Comparison of ENCODE assay signal across 8 mouse cellular contexts in the genomic region with DNA sequence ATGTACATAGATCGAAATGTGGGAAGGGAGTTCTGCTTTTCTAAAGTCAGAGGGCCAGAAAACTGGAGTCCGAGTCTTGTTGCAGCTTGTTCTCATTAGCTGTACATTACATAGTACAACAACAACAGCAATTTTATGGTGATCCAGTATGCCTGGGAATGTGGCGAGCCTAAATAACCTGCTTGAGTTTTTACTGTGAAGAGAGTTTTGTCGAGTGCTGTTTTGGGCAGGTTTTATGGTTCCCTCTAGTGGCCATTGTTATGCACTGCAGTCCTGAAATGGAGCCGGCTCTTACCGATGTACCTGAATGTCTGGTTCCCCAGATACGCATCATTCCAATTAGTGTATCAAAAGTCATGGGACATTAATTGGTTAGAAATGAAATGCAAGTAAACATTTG.
DNase-seq lines count a peak whose midpoint lies in the region; ATAC-seq and TF ChIP-seq lines count a peak whose summit lies in the region.

No protein-coding gene starts in this region.

- DNase-seq in midbrain, embryonic 11.5 days (ENCODE audit: low spot score, missing footprints): peak; percentile 92
- peak; percentile 43 to 49 for DNase-seq in adrenal gland, adult 18-20 months (ENCODE audit: low spot score in 2 of 2)
- DNase-seq in embryo, embryonic 10.5 days (ENCODE audit: low spot score): peak; percentile 87
- DNase-seq in heart, postnatal 36 days: peak; percentile 49 to 62
- DNase-seq in layer of hippocampus, postnatal 25 days (ENCODE audit: extremely low spot score in 1 of 2, low spot score in 1 of 2): peak; percentile 33 to 58
- peak; percentile 63 for DNase-seq in thymus, postnatal 25 days

- no peak overlapping the region for H3ac ChIP-seq in myocyte (ENCODE audit: control insufficient read depth, insufficient read length)

- H3K4me3 ChIP-seq in midbrain, embryonic 11.5 days (ENCODE audit: low read depth, low read length): no peak overlapping the region
- no peak overlapping the region for H3K4me3 ChIP-seq in midbrain, embryonic 16.5 days (ENCODE audit: low read depth, low read length)
- no peak overlapping the region for H3K4me3 ChIP-seq in myocyte

- H3K79me2 ChIP-seq in myocyte (ENCODE audit: control insufficient read depth, insufficient read depth): no peaks in the 10 kb centered on the region

- no peak for ATAC-seq in midbrain, embryonic 11.5 days (ENCODE audit: low FRiP score)
- no peak for ATAC-seq in midbrain, embryonic 16.5 days

- intact Hi-C loops in heart, postnatal 36 days (cut with DNase I): loop anchor here (1.0 to 5.0 kb wide), 3 partner anchors 55 to 569 kb away; no protein-coding TSS in a partner anchor

- no peak overlapping the region for H3K27ac ChIP-seq in midbrain, embryonic 11.5 days (ENCODE audit: low read depth, low read length)
- no peak overlapping the region for H3K27ac ChIP-seq in midbrain, embryonic 16.5 days (ENCODE audit: low read length)

- no peaks in the 10 kb centered on the region for H3K36me3 ChIP-seq in midbrain, embryonic 11.5 days (ENCODE audit: control insufficient read depth, insufficient read depth, low read length)
- no peaks in the 10 kb centered on the region for H3K36me3 ChIP-seq in midbrain, embryonic 16.5 days (ENCODE audit: control insufficient read depth, insufficient read depth, low read length)
- no peaks in the 10 kb centered on the region for H3K36me3 ChIP-seq in myocyte (ENCODE audit: control insufficient read depth, insufficient read depth)

- no peak for TF ChIP-seq POLR2A in myocyte (IDR thresholded peaks at IDR 0.05; ENCODE audit: insufficient read length, low read depth)

- no peak overlapping the region for H3K4me2 ChIP-seq in midbrain, embryonic 11.5 days
- H3K4me2 ChIP-seq in midbrain, embryonic 16.5 days (ENCODE audit: low read length): no peak overlapping the region
- peak overlapping the region; percentile 78 for H3K4me2 ChIP-seq in myocyte (ENCODE audit: low read depth)

- 30% methylated on average over 7 of the region's 7 CpGs for WGBS in midbrain, embryonic 11.5 days
- WGBS in midbrain, embryonic 16.5 days: 24% methylated on average over 7 of the region's 7 CpGs

- H3K27me3 ChIP-seq in midbrain, embryonic 11.5 days (ENCODE audit: control insufficient read depth, insufficient read depth, low read length): no peaks in the 10 kb centered on the region
- peaks cover 5% of the 10 kb centered on the region for H3K27me3 ChIP-seq in midbrain, embryonic 16.5 days (ENCODE audit: control insufficient read depth, insufficient read depth, low read depth, low read length)
- peaks cover 25% of the 10 kb centered on the region for H3K27me3 ChIP-seq in myocyte (ENCODE audit: control insufficient read depth, insufficient read depth, insufficient read length)

- H3K9me3 ChIP-seq in midbrain, embryonic 11.5 days (ENCODE audit: control insufficient read depth, low read length): no peaks in the 10 kb centered on the region
- no peaks in the 10 kb centered on the region for H3K9me3 ChIP-seq in midbrain, embryonic 16.5 days (replicated peaks; ENCODE audit: control insufficient read depth, low read length, poor library complexity, severe bottlenecking)

- H3K4me1 ChIP-seq in midbrain, embryonic 11.5 days (ENCODE audit: control insufficient read depth, insufficient read depth, low read length): no peaks in the 10 kb centered on the region
- no peaks in the 10 kb centered on the region for H3K4me1 ChIP-seq in midbrain, embryonic 16.5 days (ENCODE audit: control insufficient read depth, insufficient read depth, low read length)

- H3K9ac ChIP-seq in midbrain, embryonic 11.5 days (ENCODE audit: low read length): no peak overlapping the region
- no peak overlapping the region for H3K9ac ChIP-seq in midbrain, embryonic 16.5 days (ENCODE audit: low read depth, low read length)

TF ChIP-seq in myocyte, 11 proteins besides CTCF, POLR2A, EP300 and RAD21:
- no peak for TF ChIP-seq CEBPB (IDR thresholded peaks at IDR 0.05; ENCODE audit: insufficient read depth, poor library complexity, severe bottlenecking)
- TF ChIP-seq USF1 (IDR thresholded peaks at IDR 0.05; ENCODE audit: low read depth): no peak
- no peak for TF ChIP-seq MYOD1 (IDR thresholded peaks at IDR 0.05; ENCODE audit: control insufficient read depth in 1 of 3, insufficient read length in 2 of 3, low read depth in 2 of 3)
- no peak for TF ChIP-seq TCF12 (IDR thresholded peaks at IDR 0.05; ENCODE audit: insufficient read depth, poor library complexity, severe bottlenecking)
- no peak for TF ChIP-seq REST (IDR thresholded peaks at IDR 0.05; ENCODE audit: insufficient read depth, insufficient read length)
- no peak for TF ChIP-seq MAX (IDR thresholded peaks at IDR 0.05; ENCODE audit: low read depth)
- no peak for TF ChIP-seq POLR2AphosphoS2 (IDR thresholded peaks at IDR 0.05; ENCODE audit: insufficient read length, low read depth)
- TF ChIP-seq E2F4 (IDR thresholded peaks at IDR 0.05; ENCODE audit: insufficient read depth): no peak
- TF ChIP-seq TCF3 (IDR thresholded peaks at IDR 0.05; ENCODE audit: insufficient read length, low read depth): no peak
- TF ChIP-seq MYOG (IDR thresholded peaks at IDR 0.05; ENCODE audit: control insufficient read depth in 1 of 3, insufficient read depth in 1 of 3, insufficient read length in 2 of 3, low read depth in 2 of 3): no peak
- no peak for TF ChIP-seq SRF (IDR thresholded peaks at IDR 0.05; ENCODE audit: control insufficient read depth, insufficient read length, low read depth)
